Mouse (Mus musculus) embryonic facial prominence, embryonic 11.5 days (tissue): ENCODE data around the gene Inpp4b. TPM values are rescaled to one million over a fixed set of nuclear protein-coding genes. Genes with fewer than 3 reads are reported as not detected.

ENCODE experiments used
- ATAC-seq: fragments of 200-750 bp; cut with Nextera tagmentation; replicated peaks from 2 replicates; pipeline ENCODE4 v1.8.0; 2017; ENCODE audit warnings: low read depth; ENCODE audit not compliant: insufficient number of reproducible peaks, low FRiP score, low TSS enrichment
- DNase-seq: peaks from one replicate; pipeline ENCODE4 v3.0.0-alpha.2; 2015; ENCODE audit warnings: low spot score
- H3K27ac ChIP-seq: fragments of 300-500 bp; sonication (generic); replicated peaks from 2 replicates; pipeline ENCODE4 v1.5.1; 2014; ENCODE audit warnings: mild to moderate bottlenecking, low read depth, low read length, control low read depth
- H3K27me3 ChIP-seq: fragments of 300-500 bp; sonication (generic); 2 replicates; pipeline ENCODE4 v1.6.1; 2014; ENCODE audit warnings: mild to moderate bottlenecking, low read length, moderate library complexity, mixed read lengths; ENCODE audit not compliant: control insufficient read depth, insufficient read depth
- H3K36me3 ChIP-seq: fragments of 300-500 bp; sonication (generic); replicated peaks from 2 replicates; pipeline ENCODE4 v1.6.1; 2014; ENCODE audit warnings: low read depth, mild to moderate bottlenecking, low read length, moderate library complexity, mixed read lengths; ENCODE audit not compliant: control insufficient read depth, insufficient read depth
- H3K4me1 ChIP-seq: fragments of 300-500 bp; sonication (generic); 2 replicates; pipeline ENCODE4 v1.6.1; 2014; ENCODE audit warnings: low read length, mixed read lengths; ENCODE audit not compliant: control insufficient read depth, insufficient read depth
- H3K4me2 ChIP-seq: fragments of 300-500 bp; sonication (generic); 2 replicates; pipeline ENCODE4 v1.6.1; 2014; ENCODE audit warnings: low read depth, mild to moderate bottlenecking, control low read depth, low read length, moderate library complexity
- H3K4me3 ChIP-seq: fragments of 300-500 bp; sonication (generic); 2 replicates; pipeline ENCODE4 v1.5.1; 2014; ENCODE audit warnings: low read depth, low read length, control low read depth
- H3K9ac ChIP-seq: fragments of 300-500 bp; sonication (generic); replicated peaks from 2 replicates; pipeline ENCODE4 v1.6.1; 2014; ENCODE audit warnings: mild to moderate bottlenecking, control low read depth, low read length
- H3K9me3 ChIP-seq: fragments of 300-500 bp; sonication (generic); replicated peaks from 2 replicates; pipeline ENCODE4 v1.6.1; 2016; ENCODE audit warnings: mild to moderate bottlenecking, low read length, inconsistent platforms, mixed read lengths; ENCODE audit not compliant: control insufficient read depth
- WGBS: fragments of 180-500 bp; shearing (Covaris S2); extraction: QIAGEN DNeasy Blood & Tissue Kit; methylation state at CpG from one replicate; pipeline ENCODE4 v1.1.7; 2014; 5-methylcytosine and 5-hydroxymethylcytosine counted together
- polyA plus RNA-seq: library from polyadenylated mRNA; unstranded; fragments of >200 nt; fragmentation: Nextera tagmentation; extraction: Ambion mirVana; gene quantifications from 2 replicates; pipeline ENCODE4 v1.2.1, GENCODE M21; 2014

Gene Inpp4b
- polyA plus RNA-seq, 1 experiment from 2014 or later, result 7.8 TPM

DNA sequence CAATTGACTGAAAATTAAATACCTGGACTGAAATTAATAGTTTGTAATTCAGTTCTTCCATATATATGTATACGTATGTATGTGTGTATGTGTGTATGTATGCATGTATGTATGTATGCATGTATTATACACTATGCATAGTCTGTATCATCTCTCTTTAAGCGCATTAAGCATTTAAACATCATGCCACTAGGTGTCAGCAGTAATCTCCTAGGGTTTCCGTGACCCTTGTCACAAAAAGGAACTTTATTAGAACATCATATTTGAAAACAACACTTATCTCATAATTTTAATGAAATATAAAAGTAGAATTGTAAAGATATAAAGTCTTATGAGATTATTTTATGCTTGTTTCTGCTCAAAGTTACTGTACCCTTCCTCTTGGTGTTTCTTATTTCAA is 136.3 kb downstream of the Inpp4b start:
- no peaks in the 10 kb centered on the region for H3K9me3 ChIP-seq
- no peak overlapping the region for H3K4me2 ChIP-seq
- 33% methylated on average over 3 of the region's 3 CpGs for WGBS
- ATAC-seq (0 out of 2 replicates have a peak, but pooled peaks have one; percentile 56), DNase-seq (peak; percentile 60)
- H3K9ac ChIP-seq, result no peak overlapping the region
- H3K4me3 ChIP-seq, result no peak overlapping the region
- H3K36me3 ChIP-seq, result no peaks in the 10 kb centered on the region
- no peaks in the 10 kb centered on the region for H3K4me1 ChIP-seq
- H3K27me3 ChIP-seq, result no peaks in the 10 kb centered on the region
- H3K27ac ChIP-seq, result no peak overlapping the region

DNA sequence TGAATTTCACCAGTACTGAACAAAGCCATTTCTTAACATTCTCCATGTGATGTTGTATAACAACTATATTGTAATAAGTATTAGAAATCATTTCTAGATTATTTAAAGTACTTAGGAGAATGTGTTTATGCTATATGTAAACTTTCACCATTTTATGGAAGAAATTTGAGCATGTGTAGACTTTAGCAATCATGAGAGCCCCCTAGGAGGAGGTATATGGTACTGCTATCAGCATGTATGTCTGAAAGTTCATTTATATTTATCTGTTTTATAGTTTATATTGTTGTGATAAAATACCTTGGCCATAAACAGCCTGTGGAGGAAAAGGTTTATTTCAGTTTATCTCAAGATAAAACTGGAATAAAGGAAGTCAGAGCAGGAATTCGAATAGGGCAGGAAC is 141.5 kb downstream of the Inpp4b start:
- Histone ChIP-seq H3K27ac (no peak overlapping the region), H3K4me3 (no peak overlapping the region), H3K9me3 (no peaks in the 10 kb centered on the region), H3K4me2 (no peak overlapping the region), H3K4me1 (no peaks in the 10 kb centered on the region), H3K9ac (no peak overlapping the region), H3K36me3 (no peaks in the 10 kb centered on the region), H3K27me3 (no peaks in the 10 kb centered on the region)
- ATAC-seq (no peak), DNase-seq (no peak)
- 88% methylated on average over 1 of the region's 1 CpGs for WGBS

DNA sequence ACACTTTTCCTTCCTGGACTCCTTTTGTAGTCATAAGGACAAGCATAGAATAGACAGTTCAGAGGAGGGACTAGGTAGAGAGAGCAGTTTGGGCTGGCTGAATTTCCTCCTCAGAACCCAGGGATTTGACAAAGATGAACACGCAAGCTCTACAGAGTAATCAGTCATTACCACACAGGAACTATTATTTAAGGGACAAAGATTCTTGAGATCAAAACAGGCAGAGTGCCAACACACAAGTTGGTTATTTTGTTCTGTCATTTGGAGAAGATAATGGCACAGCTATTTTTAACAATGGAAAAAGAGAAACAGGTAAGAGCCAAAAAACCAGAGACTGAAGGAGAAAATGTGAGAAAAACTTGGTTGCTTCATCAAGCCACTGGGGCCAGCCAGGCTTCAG is 143.3 kb downstream of the Inpp4b start:
- H3K4me1 ChIP-seq, result no peaks in the 10 kb centered on the region
- WGBS, result 91% methylated on average over 1 of the region's 1 CpGs
- no peak overlapping the region for H3K4me2 ChIP-seq
- DNase-seq (no peak), ATAC-seq (no peak)
- no peak overlapping the region for H3K9ac ChIP-seq
- H3K4me3 ChIP-seq, result no peak overlapping the region
- no peaks in the 10 kb centered on the region for H3K9me3 ChIP-seq
- H3K27ac ChIP-seq, result no peak overlapping the region
- no peaks in the 10 kb centered on the region for H3K27me3 ChIP-seq
- H3K36me3 ChIP-seq, result no peaks in the 10 kb centered on the region

DNA sequence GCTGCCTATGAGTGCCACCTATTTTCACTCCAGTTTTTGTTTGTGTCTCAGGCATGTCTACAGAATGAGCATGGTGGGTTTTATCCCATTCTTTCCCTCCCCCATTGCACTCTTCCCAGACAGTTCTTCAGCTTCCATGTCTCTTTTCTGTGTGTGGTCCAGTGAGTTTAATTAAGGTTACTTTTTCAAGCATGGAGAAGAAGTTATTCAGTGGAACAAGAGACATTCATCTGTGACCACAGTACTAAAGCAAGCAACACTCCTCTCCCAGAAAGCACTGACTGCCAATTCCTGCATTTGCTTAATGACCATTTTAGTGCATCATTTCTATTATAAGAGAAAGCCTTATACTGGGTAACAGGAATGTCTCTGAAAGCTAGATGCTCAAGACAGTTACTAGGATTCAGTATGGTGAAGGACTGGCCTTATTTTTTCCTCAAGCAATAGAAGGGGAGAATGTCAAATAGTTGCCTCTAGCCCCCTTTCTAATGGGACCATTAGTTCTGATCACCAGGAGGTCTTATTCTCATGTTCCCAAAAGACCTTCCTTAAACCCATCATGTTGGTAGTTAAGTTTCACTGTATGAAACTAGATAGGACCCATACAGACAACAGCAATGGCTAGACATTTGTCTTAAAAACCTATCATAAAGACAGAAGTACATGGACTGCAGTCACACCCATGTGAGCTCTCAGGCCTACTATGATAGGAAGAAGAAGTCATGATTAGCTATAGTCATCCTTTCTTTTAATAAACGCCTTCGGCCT is 147.7 kb downstream of the Inpp4b start:
- no peaks in the 10 kb centered on the region for H3K36me3 ChIP-seq
- no peak for ATAC-seq
- H3K4me2 ChIP-seq, result no peak overlapping the region
- no peaks in the 10 kb centered on the region for H3K9me3 ChIP-seq
- H3K9ac ChIP-seq, result no peak overlapping the region
- no peak for DNase-seq
- H3K4me3 ChIP-seq, result no peak overlapping the region
- no peaks in the 10 kb centered on the region for H3K27me3 ChIP-seq
- H3K4me1 ChIP-seq, result no peaks in the 10 kb centered on the region
- 86% methylated on average over 2 of the region's 2 CpGs for WGBS
- H3K27ac ChIP-seq, result no peak overlapping the region

DNA sequence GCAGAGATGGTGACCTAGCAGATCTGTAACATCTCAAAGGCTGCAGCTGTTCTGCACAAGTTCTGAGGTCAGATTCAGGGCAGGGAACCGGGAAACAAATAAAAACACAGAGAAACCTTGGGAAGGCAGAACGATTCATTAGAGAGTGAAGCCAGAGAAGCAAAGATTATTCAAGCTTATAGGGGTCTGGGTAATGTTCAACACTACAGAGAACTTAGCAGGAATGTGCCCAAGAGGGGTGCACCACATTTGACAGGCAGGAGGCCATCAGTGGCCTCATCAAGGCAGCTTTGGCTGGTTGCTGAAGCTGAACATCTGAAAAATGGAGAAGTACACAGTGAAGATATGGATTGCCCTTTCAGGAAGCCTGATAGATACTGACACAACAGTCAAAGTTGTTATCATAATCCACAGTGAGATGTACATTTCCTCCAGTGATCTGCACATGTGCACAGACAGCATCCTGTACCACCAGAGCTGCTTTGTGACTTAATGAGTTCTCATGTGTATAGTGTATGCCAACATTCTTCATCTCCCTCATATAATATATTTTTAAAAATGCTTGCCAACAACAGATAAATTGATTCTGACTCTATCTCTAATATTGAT is 148.8 kb downstream of the Inpp4b start:
- Histone ChIP-seq H3K36me3 (no peaks in the 10 kb centered on the region), H3K27me3 (no peaks in the 10 kb centered on the region), H3K4me1 (no peaks in the 10 kb centered on the region), H3K4me3 (no peak overlapping the region), H3K9me3 (no peaks in the 10 kb centered on the region), H3K4me2 (no peak overlapping the region), H3K9ac (no peak overlapping the region), H3K27ac (no peak overlapping the region)
- peak; percentile 14 for DNase-seq
- WGBS, result 38% methylated on average over 2 of the region's 2 CpGs
- ATAC-seq, result no peak

DNA sequence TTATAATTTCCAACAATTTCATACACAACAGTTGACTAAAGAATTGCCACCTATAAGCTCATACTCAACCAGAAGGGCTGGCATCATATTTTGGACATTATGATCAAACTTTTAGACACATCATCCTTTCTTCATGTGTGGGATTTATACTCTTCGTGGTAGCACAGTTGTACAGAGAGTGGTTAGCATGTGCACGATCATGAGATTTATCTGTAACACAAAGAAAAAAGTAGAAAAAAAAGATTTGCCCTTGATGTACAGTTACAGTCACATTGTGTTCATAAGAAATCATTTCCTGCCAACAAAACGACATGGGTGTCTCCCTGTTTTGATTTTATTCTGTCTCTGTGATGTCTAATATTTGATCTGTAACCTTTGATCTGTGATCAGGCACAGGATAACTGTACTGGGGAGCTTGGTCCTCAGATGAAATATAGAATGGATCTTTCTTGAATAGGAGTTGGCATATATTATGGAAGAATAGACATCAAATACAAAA is 149.4 kb downstream of the Inpp4b start:
- Histone ChIP-seq H3K4me1 (no peaks in the 10 kb centered on the region), H3K4me2 (no peak overlapping the region), H3K27ac (no peak overlapping the region), H3K27me3 (no peaks in the 10 kb centered on the region), H3K9ac (no peak overlapping the region), H3K4me3 (no peak overlapping the region), H3K36me3 (no peaks in the 10 kb centered on the region), H3K9me3 (no peaks in the 10 kb centered on the region)
- DNase-seq, result no peak
- WGBS, result 84% methylated on average over 3 of the region's 3 CpGs
- ATAC-seq, result no peak

DNA sequence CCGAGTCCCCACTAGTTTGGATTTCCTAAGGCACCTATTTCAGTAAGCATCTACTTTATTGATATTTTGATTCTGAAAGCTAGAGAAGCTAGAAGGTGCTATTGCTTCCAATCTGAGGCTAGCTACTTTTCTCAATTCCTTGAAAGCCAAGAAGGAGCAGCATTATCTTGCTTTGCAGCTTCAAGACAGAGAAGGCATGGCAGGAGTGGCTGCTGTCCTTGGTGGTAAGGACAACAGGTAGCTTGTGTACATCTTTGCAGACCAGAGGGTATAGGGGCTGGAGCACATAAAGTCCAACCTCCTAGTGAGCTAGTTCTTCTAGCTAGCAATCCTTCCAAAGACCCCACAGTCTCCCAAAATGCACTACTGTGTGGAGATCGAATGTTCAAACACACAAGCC is 152.5 kb downstream of the Inpp4b start:
- ATAC-seq, result no peak
- Histone ChIP-seq H3K27ac (no peak overlapping the region), H3K9me3 (no peaks in the 10 kb centered on the region), H3K36me3 (no peaks in the 10 kb centered on the region), H3K27me3 (no peaks in the 10 kb centered on the region), H3K4me2 (no peak overlapping the region), H3K4me3 (no peak overlapping the region), H3K9ac (no peak overlapping the region), H3K4me1 (no peaks in the 10 kb centered on the region)
- 90% methylated on average over 2 of the region's 2 CpGs for WGBS
- DNase-seq, result no peak

DNA sequence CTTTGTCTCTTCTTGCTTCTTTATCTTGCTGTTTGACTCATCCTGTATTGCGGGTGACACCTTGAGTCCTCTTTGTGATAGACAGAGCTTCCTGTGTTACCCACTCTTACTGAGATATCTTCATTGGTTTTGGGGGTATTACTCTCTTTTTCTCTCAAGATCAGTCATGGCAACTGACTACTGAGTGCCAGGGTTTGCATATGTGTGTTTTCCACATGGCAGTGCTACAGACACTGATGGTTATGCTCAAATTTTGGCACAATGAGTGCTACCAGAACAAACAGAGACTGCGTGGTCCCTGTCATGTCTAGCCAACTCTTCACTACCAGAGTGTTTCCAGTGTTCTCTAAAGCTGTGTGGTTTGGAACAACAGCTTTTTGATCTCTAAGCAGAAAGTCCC is 155.3 kb downstream of the Inpp4b start:
- Histone ChIP-seq H3K9ac (no peak overlapping the region), H3K27ac (no peak overlapping the region), H3K4me3 (no peak overlapping the region), H3K27me3 (no peaks in the 10 kb centered on the region), H3K36me3 (no peaks in the 10 kb centered on the region), H3K9me3 (no peaks in the 10 kb centered on the region), H3K4me1 (no peaks in the 10 kb centered on the region), H3K4me2 (no peak overlapping the region)
- WGBS, result 83% methylated on average over 2 of the region's 2 CpGs
- DNase-seq (no peak), ATAC-seq (no peak)
